ENCODE assay signal across 10 mouse cellular contexts in genomic region chr10:25144787-25145761, GRCm38 (mm10).
DNase-seq lines count a peak whose midpoint lies in the region; ATAC-seq and TF ChIP-seq lines count a peak whose summit lies in the region.
"Had no signal": no experiment of that assay in that cellular context is flagged by ENCODE, and none has a peak within 500 bp of the region (broad histone marks: within the 10 kb centered on the region; RNA-seq: fewer than 3 reads in every experiment).

No protein-coding gene starts in this region.

- DNase-seq in heart, postnatal 0 days (ENCODE audit: low spot score), result no peak
- no peak for DNase-seq in heart, adult 9 months (ENCODE audit: low spot score in 2 of 2)
- peak; percentile 82 for DNase-seq in MEL (ENCODE audit: low read depth, low spot score)
- DNase-seq in forebrain, postnatal 0 days, result peak; percentile 57
- DNase-seq in B cell, adult 2 months, result no peak
- DNase-seq in gastrocnemius, adult 2 months, result no peak
- DNase-seq: thymus, postnatal 14 days had no signal

- peaks cover 15% of the 10 kb centered on the region; the same call in 1 of the 2 replicates for H3K4me1 ChIP-seq in heart, postnatal 0 days (ENCODE audit: control insufficient read depth, insufficient read depth)
- H3K4me1 ChIP-seq in MEL (ENCODE audit: control insufficient read depth in 1 of 2, insufficient read depth in 2 of 2, low read length in 2 of 2), result peaks cover 4 to 17% of the 10 kb centered on the region in 2 experiments
- H3K4me1 ChIP-seq in forebrain, postnatal 0 days (ENCODE audit: insufficient read depth), result peaks cover 13% of the 10 kb centered on the region

- no peak for TF ChIP-seq RAD21 in MEL (IDR thresholded peaks at IDR 0.05; ENCODE audit: low read depth, low read length)

- TF ChIP-seq CTCF in heart, postnatal 0 days (IDR thresholded peaks at IDR 0.05; ENCODE audit: low read depth), result no peak
- no peak for TF ChIP-seq CTCF in MEL (IDR thresholded peaks at IDR 0.05 in 2 of 3, conservative IDR thresholded peaks at IDR 0.05 in 1 of 3; ENCODE audit: control insufficient read depth in 1 of 3, insufficient read depth in 1 of 3, low read depth in 2 of 3, low read length in 3 of 3, poor library complexity in 1 of 3, severe bottlenecking in 1 of 3)
- TF ChIP-seq CTCF in forebrain, postnatal 0 days (IDR thresholded peaks at IDR 0.05; ENCODE audit: low read depth), result no peak
- TF ChIP-seq CTCF in gastrocnemius, adult 2 months (IDR thresholded peaks at IDR 0.05), result no peak

- H3K27ac ChIP-seq in heart, postnatal 0 days (ENCODE audit: low read depth), result no peak overlapping the region
- H3K27ac ChIP-seq in MEL (ENCODE audit: control insufficient read depth, low read depth, low read length), result peak overlapping the region; percentile 93
- H3K27ac ChIP-seq in forebrain, postnatal 0 days (ENCODE audit: low read depth, low read length), result peak overlapping the region; percentile 73
- no peak overlapping the region for H3K27ac ChIP-seq in gastrocnemius, adult 2 months

- H3K27me3 ChIP-seq in heart, postnatal 0 days (ENCODE audit: control insufficient read depth, insufficient read depth, low read length), result no peaks in the 10 kb centered on the region
- H3K27me3 ChIP-seq in MEL (ENCODE audit: control insufficient read depth in 1 of 2, insufficient read depth in 2 of 2, low read length in 2 of 2), result no peaks in the 10 kb centered on the region
- H3K27me3 ChIP-seq in forebrain, postnatal 0 days (ENCODE audit: insufficient read depth, low read length), result no peaks in the 10 kb centered on the region

- WGBS in heart, postnatal 0 days, result 45% methylated on average over 18 of the region's 18 CpGs
- WGBS in forebrain, postnatal 0 days, result 53% methylated on average over 18 of the region's 18 CpGs

- TF ChIP-seq POLR2A in MEL (IDR thresholded peaks at IDR 0.05; ENCODE audit: control insufficient read depth in 1 of 2, insufficient read depth in 1 of 2, low read depth in 1 of 2, low read length in 2 of 2, poor library complexity in 1 of 2), result no peak; a peak in 1 of 4 replicates

- no peaks in the 10 kb centered on the region for H3K9me3 ChIP-seq in heart, postnatal 0 days (replicated peaks; ENCODE audit: control insufficient read depth, low read length)
- no peaks in the 10 kb centered on the region for H3K9me3 ChIP-seq in MEL (replicated peaks; ENCODE audit: insufficient read depth, low read length)
- no peaks in the 10 kb centered on the region for H3K9me3 ChIP-seq in forebrain, postnatal 0 days (ENCODE audit: low read length)
- H3K9me3 ChIP-seq: G1E had no signal

- peak overlapping the region; percentile 44 for H3K4me2 ChIP-seq in heart, postnatal 0 days (ENCODE audit: low read depth, low read length)
- H3K4me2 ChIP-seq in forebrain, postnatal 0 days (ENCODE audit: low read depth), result peak overlapping the region; percentile 42

- peak overlapping the region; percentile 24; the same call in 1 of the 2 replicates for H3K4me3 ChIP-seq in heart, postnatal 0 days (ENCODE audit: low read depth, low read length)
- peak overlapping the region; percentile 60 to 70 for H3K4me3 ChIP-seq in MEL (ENCODE audit: control insufficient read depth in 1 of 2, insufficient read depth in 1 of 2, low read depth in 2 of 2, low read length in 2 of 2)
- peak overlapping the region; percentile 16 for H3K4me3 ChIP-seq in forebrain, postnatal 0 days (ENCODE audit: low read depth, low read length)
- no peak overlapping the region for H3K4me3 ChIP-seq in gastrocnemius, adult 2 months

- no peaks in the 10 kb centered on the region for H3K79me2 ChIP-seq in MEL (ENCODE audit: control insufficient read depth, insufficient read depth, low read length, poor library complexity)

- H3K9ac ChIP-seq in heart, postnatal 0 days (replicated peaks; ENCODE audit: low read depth, low read length), result no peak overlapping the region
- peak overlapping the region; percentile 68 for H3K9ac ChIP-seq in MEL (ENCODE audit: control insufficient read depth, low read depth, low read length, poor library complexity, severe bottlenecking)
- H3K9ac ChIP-seq in forebrain, postnatal 0 days, result peak overlapping the region; percentile 46

- ATAC-seq in heart, postnatal 0 days (ENCODE audit: insufficient read depth, low read depth), result no peak
- peak; percentile 88 for ATAC-seq in forebrain, postnatal 0 days
- ATAC-seq in megakaryocyte progenitor cell, adult 5-6 weeks (replicated peaks; ENCODE audit: poor library complexity), result peak; percentile 68
- ATAC-seq in erythroblast, adult 5-6 weeks (replicated peaks; ENCODE audit: low FRiP score, poor library complexity, severe bottlenecking), result no peak; the same call in 1 of the 2 replicates

- intact Hi-C loops in gastrocnemius, adult 2 months (cut with DNase I), result no loop called here

- TF ChIP-seq EP300 in heart, postnatal 0 days (IDR thresholded peaks at IDR 0.05; ENCODE audit: low read depth), result no peak
- peak; percentile 13 to 66; a peak in 3 of 4 replicates for TF ChIP-seq EP300 in MEL (IDR thresholded peaks at IDR 0.05; ENCODE audit: low read depth in 1 of 2, low read length in 2 of 2)

- H3K36me3 ChIP-seq in heart, postnatal 0 days (replicated peaks; ENCODE audit: control insufficient read depth, insufficient read depth, low read length), result no peaks in the 10 kb centered on the region
- peaks cover 0 to 14% of the 10 kb centered on the region in 2 experiments; a peak in 2 of 4 replicates for H3K36me3 ChIP-seq in MEL (ENCODE audit: control insufficient read depth in 1 of 2, insufficient read depth in 2 of 2, low read length in 2 of 2)
- H3K36me3 ChIP-seq in forebrain, postnatal 0 days (ENCODE audit: insufficient read depth), result no peaks in the 10 kb centered on the region
- H3K36me3 ChIP-seq: G1E had no signal

TF ChIP-seq in MEL, 35 proteins besides CTCF, POLR2A, EP300 and RAD21:
- no peak for TF ChIP-seq NRF1 (IDR thresholded peaks at IDR 0.05; ENCODE audit: insufficient read depth, low read depth, low read length, poor library complexity, severe bottlenecking)
- no peak for TF ChIP-seq TAL1 (IDR thresholded peaks at IDR 0.05; ENCODE audit: low read length)
- no peak for TF ChIP-seq JUND (IDR thresholded peaks at IDR 0.05; ENCODE audit: low read depth, low read length)
- TF ChIP-seq MXI1 (IDR thresholded peaks at IDR 0.05; ENCODE audit: low read depth, low read length), result peak; percentile 91
- no peak for TF ChIP-seq GABPA (IDR thresholded peaks at IDR 0.05; ENCODE audit: low read depth, low read length)
- peak; percentile 47 for TF ChIP-seq ETS1 (IDR thresholded peaks at IDR 0.05; ENCODE audit: low read depth, low read length)
- TF ChIP-seq MEF2A (IDR thresholded peaks at IDR 0.05; ENCODE audit: extremely low read depth, insufficient replicate concordance, low read depth, low read length, poor library complexity, severe bottlenecking), result peak; percentile 90; the same call in 1 of the 2 replicates
- TF ChIP-seq MAFK (IDR thresholded peaks at IDR 0.05; ENCODE audit: borderline replicate concordance, low read depth, low read length), result no peak
- TF ChIP-seq SMC3 (IDR thresholded peaks at IDR 0.05; ENCODE audit: low read depth, low read length), result no peak
- no peak for TF ChIP-seq TCF12 (IDR thresholded peaks at IDR 0.05; ENCODE audit: low read depth, low read length)
- TF ChIP-seq NELFE (IDR thresholded peaks at IDR 0.05; ENCODE audit: low read depth, low read length), result peak; percentile 37
- TF ChIP-seq CHD1 (IDR thresholded peaks at IDR 0.05; ENCODE audit: low read depth, low read length), result no peak
- no peak for TF ChIP-seq POLR2AphosphoS2 (IDR thresholded peaks at IDR 0.05; ENCODE audit: low read length)
- 0 out of 2 replicates have a peak, but pooled peaks have one; percentile 6 for TF ChIP-seq TBP (IDR thresholded peaks at IDR 0.05; ENCODE audit: low read depth, low read length)
- TF ChIP-seq KAT2A (conservative IDR thresholded peaks at IDR 0.05; ENCODE audit: low read depth, low read length), result no peak
- TF ChIP-seq E2F4 (IDR thresholded peaks at IDR 0.05; ENCODE audit: borderline replicate concordance, low read depth, low read length), result no peak
- no peak for TF ChIP-seq ZNF384 (IDR thresholded peaks at IDR 0.05; ENCODE audit: low read depth, low read length)
- peak; percentile 74 for TF ChIP-seq MAX (IDR thresholded peaks at IDR 0.05; ENCODE audit: low read length)
- no peak; the same call in none of the 2 replicates for TF ChIP-seq SIN3A (IDR thresholded peaks at IDR 0.05; ENCODE audit: low read length)
- no peak for TF ChIP-seq USF2 (IDR thresholded peaks at IDR 0.05; ENCODE audit: borderline replicate concordance in 1 of 2, insufficient read depth in 1 of 2, low read depth in 1 of 2, low read length in 2 of 2)
- TF ChIP-seq GATA1 (IDR thresholded peaks at IDR 0.05; ENCODE audit: low read depth, low read length), result peak; percentile 73
- TF ChIP-seq HCFC1 (IDR thresholded peaks at IDR 0.05; ENCODE audit: low read depth, low read length), result no peak
- TF ChIP-seq BHLHE40 (IDR thresholded peaks at IDR 0.05; ENCODE audit: borderline replicate concordance, low read depth, low read length), result peak; percentile 96
- TF ChIP-seq ZMIZ1 (IDR thresholded peaks at IDR 0.05; ENCODE audit: low read depth, low read length), result no peak
- no peak for TF ChIP-seq RCOR1 (IDR thresholded peaks at IDR 0.05; ENCODE audit: low read depth, low read length)
- no peak for TF ChIP-seq ZC3H11A (IDR thresholded peaks at IDR 0.05; ENCODE audit: low read depth, low read length)
- peak; percentile 21; the same call in 1 of the 2 replicates for TF ChIP-seq MAZ (IDR thresholded peaks at IDR 0.05; ENCODE audit: low read depth, low read length)
- no peak for TF ChIP-seq ZKSCAN1 (IDR thresholded peaks at IDR 0.05; ENCODE audit: low read depth, low read length)
- TF ChIP-seq ELF1 (IDR thresholded peaks at IDR 0.05; ENCODE audit: low read depth, low read length), result no peak
- no peak for TF ChIP-seq UBTF (IDR thresholded peaks at IDR 0.05; ENCODE audit: borderline replicate concordance, insufficient read depth, low read depth, low read length)
- TF ChIP-seq MYC (IDR thresholded peaks at IDR 0.05; ENCODE audit: low read depth, low read length), result peak; percentile 92; the same call in 1 of the 2 replicates
- no peak for TF ChIP-seq CHD2 (IDR thresholded peaks at IDR 0.05; ENCODE audit: low read length)
- no peak for TF ChIP-seq MYB (IDR thresholded peaks at IDR 0.05; ENCODE audit: low read depth, low read length)
- TF ChIP-seq POLR2AphosphoS5 (IDR thresholded peaks at IDR 0.05; ENCODE audit: borderline replicate concordance, low read depth, low read length), result no peak
- no peak for TF ChIP-seq USF1 (IDR thresholded peaks at IDR 0.05; ENCODE audit: low read depth, low read length)

Comparison
In these comparisons a context has a peak if more than half of its experiments do, and no peak if none do; other contexts are left out.
1. ATAC-seq: peak in forebrain, postnatal 0 days (single experiment) and megakaryocyte progenitor cell, adult 5-6 weeks (single experiment); none in heart, postnatal 0 days (single experiment) and erythroblast, adult 5-6 weeks (single experiment).
2. DNase-seq: peak in MEL (single experiment) and forebrain, postnatal 0 days (single experiment); none in heart, postnatal 0 days (single experiment), heart, adult 9 months (0 of 2), B cell, adult 2 months (0 of 2) and gastrocnemius, adult 2 months (single experiment).
3. H3K27ac ChIP-seq: peak in MEL (single experiment) and forebrain, postnatal 0 days (single experiment); none in heart, postnatal 0 days (single experiment) and gastrocnemius, adult 2 months (single experiment).